Mouse (Mus musculus) liver, embryonic 12.5 days (tissue): ENCODE measurements at regions not wholly inside any gene's neighbourhood (a gene's known extent, or its start where the extent isn't known, plus 50 kb on each side); places are given as distances from the start of the nearest gene placed in this dataset.

Experiments used
- ATAC-seq: fragments of 200-750 bp; cut with Nextera tagmentation; 2 replicates; pipeline ENCODE4 v1.8.0; 2017; ENCODE audit warnings: moderate number of reproducible peaks, mild to moderate bottlenecking, moderate library complexity
- H3K27ac ChIP-seq: fragments of 300-500 bp; sonication (generic); 2 replicates; pipeline ENCODE4 v1.5.1; 2016; ENCODE audit warnings: mild to moderate bottlenecking
- H3K27me3 ChIP-seq: fragments of 300-500 bp; sonication (generic); replicated peaks from 2 replicates; pipeline ENCODE4 v1.6.1; 2016; ENCODE audit warnings: mild to moderate bottlenecking, moderate library complexity
- H3K36me3 ChIP-seq: fragments of 300-500 bp; sonication (generic); 2 replicates; pipeline ENCODE4 v1.6.1; 2016; ENCODE audit warnings: mild to moderate bottlenecking, moderate library complexity
- H3K4me1 ChIP-seq: fragments of 300-500 bp; sonication (generic); 2 replicates; pipeline ENCODE4 v1.6.1; 2016
- H3K4me2 ChIP-seq: fragments of 300-500 bp; sonication (generic); 2 replicates; pipeline ENCODE4 v1.6.1; 2016; ENCODE audit warnings: mild to moderate bottlenecking, moderate library complexity
- H3K4me3 ChIP-seq: fragments of 300-500 bp; sonication (generic); 2 replicates; pipeline ENCODE4 v1.5.1; 2016; ENCODE audit warnings: mild to moderate bottlenecking, moderate library complexity
- H3K9ac ChIP-seq: fragments of 300-500 bp; sonication (generic); 2 replicates; pipeline ENCODE4 v1.6.1; 2016; ENCODE audit warnings: mild to moderate bottlenecking, moderate library complexity
- H3K9me3 ChIP-seq: fragments of 300-500 bp; sonication (generic); replicated peaks from 2 replicates; pipeline ENCODE4 v1.6.1; 2016; ENCODE audit warnings: mild to moderate bottlenecking, moderate library complexity
- WGBS: fragments of 180-500 bp; shearing (Covaris S2); methylation state at CpG from one replicate; pipeline ENCODE4 v1.1.7; 2016; ENCODE audit not compliant: insufficient replicate concordance; 5-methylcytosine and 5-hydroxymethylcytosine counted together

- no peak overlapping the region for H3K4me3 ChIP-seq
- no peak overlapping the region for H3K9ac ChIP-seq
- no peak overlapping the region for H3K4me2 ChIP-seq
- 65% methylated on average over 9 of the region's 9 CpGs for WGBS
- H3K4me1 ChIP-seq: peaks cover 16% of the 10 kb centered on the region
- ATAC-seq: no peak
- H3K9me3 ChIP-seq: no peaks in the 10 kb centered on the region
- no peak overlapping the region for H3K27ac ChIP-seq
- no peaks in the 10 kb centered on the region for H3K27me3 ChIP-seq
- H3K36me3 ChIP-seq: no peaks in the 10 kb centered on the region
Measured at GRCm38 (mm10) chr3:149217916-149218803, 227.8 kb upstream of the Adgrl2 start.

DNA sequence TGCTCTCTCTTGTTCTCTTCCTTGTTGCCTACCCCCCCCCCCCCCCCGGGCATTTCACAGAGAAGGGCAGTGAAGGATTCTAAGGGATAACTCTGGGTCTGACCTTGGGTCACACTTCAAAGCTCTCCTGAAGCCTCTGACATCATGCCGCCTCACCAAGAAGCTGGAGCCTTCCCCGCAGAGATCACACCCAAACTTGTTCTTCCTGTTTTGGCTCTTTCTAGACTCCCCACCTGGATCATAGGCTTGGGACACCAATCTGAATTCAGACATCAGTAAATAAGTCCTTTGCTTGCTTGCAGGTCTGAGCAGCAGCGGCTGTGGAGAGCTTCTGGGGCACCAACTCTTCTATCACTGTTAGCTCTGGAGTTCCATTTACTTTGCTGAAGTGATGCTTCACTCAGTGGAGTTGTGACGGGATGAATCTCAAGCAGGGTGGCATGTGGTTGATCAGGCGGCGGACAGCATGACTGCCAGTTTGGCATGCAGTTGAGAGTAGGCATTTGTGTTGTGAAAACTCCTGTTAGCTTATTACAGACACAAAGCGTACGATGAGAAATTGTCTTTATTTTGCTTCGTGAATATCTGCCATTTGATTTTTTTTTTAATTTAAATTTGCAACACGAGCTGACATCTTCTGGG is 226.5 kb upstream of the Adgrl2 start:
- no peaks in the 10 kb centered on the region for H3K27me3 ChIP-seq
- H3K4me1 ChIP-seq: peaks cover 16% of the 10 kb centered on the region
- no peaks in the 10 kb centered on the region for H3K9me3 ChIP-seq
- H3K9ac ChIP-seq: no peak overlapping the region
- H3K4me2 ChIP-seq: no peak overlapping the region
- no peak overlapping the region for H3K27ac ChIP-seq
- ATAC-seq: no peak
- no peak overlapping the region for H3K4me3 ChIP-seq
- 66% methylated on average over 11 of the region's 11 CpGs for WGBS
- H3K36me3 ChIP-seq: no peaks in the 10 kb centered on the region

GRCm38 (mm10) chr3:149215691-149216090 is 225.3 kb upstream of the Adgrl2 start:
- H3K27ac ChIP-seq: no peak overlapping the region
- peaks cover 11% of the 10 kb centered on the region for H3K4me1 ChIP-seq
- H3K4me3 ChIP-seq: no peak overlapping the region
- no peaks in the 10 kb centered on the region for H3K36me3 ChIP-seq
- 64% methylated on average over 2 of the region's 2 CpGs for WGBS
- no peaks in the 10 kb centered on the region for H3K27me3 ChIP-seq
- H3K4me2 ChIP-seq: no peak overlapping the region
- H3K9ac ChIP-seq: no peak overlapping the region
- no peak for ATAC-seq
- H3K9me3 ChIP-seq: no peaks in the 10 kb centered on the region

- Histone ChIP-seq H3K4me3 (no peak overlapping the region), H3K4me1 (no peaks in the 10 kb centered on the region), H3K4me2 (no peak overlapping the region), H3K27me3 (no peaks in the 10 kb centered on the region), H3K27ac (no peak overlapping the region), H3K9me3 (no peaks in the 10 kb centered on the region), H3K9ac (no peak overlapping the region), H3K36me3 (no peaks in the 10 kb centered on the region)
- WGBS: 70% methylated on average over 7 of the region's 7 CpGs
- no peak for ATAC-seq
Measured at GRCm38 (mm10) chr3:149211909-149212308, 221.6 kb upstream of the Adgrl2 start.

DNA sequence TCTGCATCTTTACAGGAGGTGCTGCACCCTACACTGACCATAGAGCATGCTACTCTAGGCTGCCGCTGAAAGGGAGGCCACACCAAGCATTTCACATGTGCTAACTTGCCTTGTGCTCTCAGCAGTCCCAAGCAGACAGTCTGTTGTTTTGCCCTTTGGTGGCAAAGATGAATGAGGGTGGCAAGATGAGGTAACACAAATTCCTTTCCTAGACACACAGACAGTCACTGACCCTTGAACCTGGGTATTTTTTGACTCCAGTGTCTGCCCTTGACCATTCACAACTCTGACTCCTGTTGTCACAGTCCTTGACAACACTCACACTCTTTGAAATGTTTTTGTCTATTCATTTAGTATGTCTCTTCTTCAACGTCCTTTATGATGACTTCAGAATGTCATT is 218.9 kb upstream of the Adgrl2 start:
- H3K27me3 ChIP-seq: no peaks in the 10 kb centered on the region
- 68% methylated on average over 2 of the region's 2 CpGs for WGBS
- H3K4me2 ChIP-seq: no peak overlapping the region
- no peaks in the 10 kb centered on the region for H3K36me3 ChIP-seq
- no peak overlapping the region for H3K4me3 ChIP-seq
- no peaks in the 10 kb centered on the region for H3K4me1 ChIP-seq
- no peak overlapping the region for H3K27ac ChIP-seq
- no peak for ATAC-seq
- H3K9ac ChIP-seq: no peak overlapping the region
- H3K9me3 ChIP-seq: no peaks in the 10 kb centered on the region

- no peaks in the 10 kb centered on the region for H3K36me3 ChIP-seq
- H3K9me3 ChIP-seq: no peaks in the 10 kb centered on the region
- no peaks in the 10 kb centered on the region for H3K4me1 ChIP-seq
- H3K4me2 ChIP-seq: no peak overlapping the region
- ATAC-seq: no peak
- no peak overlapping the region for H3K9ac ChIP-seq
- no peaks in the 10 kb centered on the region for H3K27me3 ChIP-seq
- WGBS: 61% methylated on average over 5 of the region's 5 CpGs
- H3K4me3 ChIP-seq: no peak overlapping the region
- H3K27ac ChIP-seq: no peak overlapping the region
Measured at GRCm38 (mm10) chr3:149203451-149203850, 213.1 kb upstream of the Adgrl2 start.

- no peak for ATAC-seq
- WGBS: 68% methylated on average over 8 of the region's 8 CpGs
- no peaks in the 10 kb centered on the region for H3K27me3 ChIP-seq
- no peak overlapping the region for H3K4me2 ChIP-seq
- H3K27ac ChIP-seq: no peak overlapping the region
- no peaks in the 10 kb centered on the region for H3K4me1 ChIP-seq
- no peak overlapping the region for H3K4me3 ChIP-seq
- no peaks in the 10 kb centered on the region for H3K9me3 ChIP-seq
- no peaks in the 10 kb centered on the region for H3K36me3 ChIP-seq
- no peak overlapping the region for H3K9ac ChIP-seq
Measured at GRCm38 (mm10) chr3:149196477-149197185, 206.3 kb upstream of the Adgrl2 start.

DNA sequence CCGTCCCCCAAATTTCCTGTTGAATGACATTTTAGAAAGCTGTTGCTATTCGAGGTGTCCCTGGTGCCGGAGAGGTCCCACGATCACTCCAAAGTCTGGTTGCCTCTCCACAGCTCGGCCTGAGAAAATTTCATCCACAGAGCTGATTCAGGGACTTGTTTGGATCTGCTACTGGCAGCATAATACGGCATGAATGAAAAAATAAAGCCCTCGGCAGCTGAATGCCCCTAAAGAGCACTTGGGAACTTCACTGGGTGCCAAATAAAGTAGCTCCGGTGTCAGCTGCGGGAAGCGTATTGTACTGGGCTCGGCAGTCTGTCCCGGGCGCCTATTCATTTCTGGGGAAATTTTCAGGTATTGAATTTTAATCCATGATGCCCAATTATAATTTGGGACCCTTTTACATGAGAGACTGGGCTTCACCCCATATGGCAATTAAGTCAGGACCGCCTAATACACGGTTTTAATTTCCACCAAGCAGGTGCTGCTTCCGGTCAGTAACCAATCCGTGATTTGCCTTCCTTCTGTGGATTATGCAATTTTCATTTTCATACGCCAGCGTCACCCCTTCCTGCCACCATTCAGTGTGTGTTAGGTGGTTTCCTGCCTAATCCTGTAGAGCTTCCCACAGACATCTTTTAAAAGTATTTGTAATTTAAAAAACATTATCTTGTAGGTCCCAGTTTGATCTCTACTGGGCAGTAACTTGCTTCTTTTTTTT is 200.7 kb upstream of the Adgrl2 start:
- H3K27me3 ChIP-seq: no peaks in the 10 kb centered on the region
- H3K27ac ChIP-seq: no peak overlapping the region
- no peak overlapping the region for H3K9ac ChIP-seq
- H3K4me3 ChIP-seq: no peak overlapping the region
- no peak for ATAC-seq
- H3K4me1 ChIP-seq: no peaks in the 10 kb centered on the region
- no peaks in the 10 kb centered on the region for H3K36me3 ChIP-seq
- WGBS: 75% methylated on average over 19 of the region's 19 CpGs
- H3K4me2 ChIP-seq: no peak overlapping the region
- no peaks in the 10 kb centered on the region for H3K9me3 ChIP-seq

GRCm38 (mm10) chr3:149184136-149184551 is 193.8 kb upstream of the Adgrl2 start:
- H3K4me2 ChIP-seq: peak overlapping the region; percentile 43
- ATAC-seq: peak; percentile 75
- 0 out of 2 replicates have a peak, but pooled peaks cover 10% of the 10 kb centered on the region for H3K4me1 ChIP-seq
- no peak overlapping the region for H3K4me3 ChIP-seq
- H3K9me3 ChIP-seq: no peaks in the 10 kb centered on the region
- no peak overlapping the region for H3K27ac ChIP-seq
- no peaks in the 10 kb centered on the region for H3K36me3 ChIP-seq
- H3K27me3 ChIP-seq: no peaks in the 10 kb centered on the region
- no peak overlapping the region for H3K9ac ChIP-seq
- 12% methylated on average over 12 of the region's 12 CpGs for WGBS

DNA sequence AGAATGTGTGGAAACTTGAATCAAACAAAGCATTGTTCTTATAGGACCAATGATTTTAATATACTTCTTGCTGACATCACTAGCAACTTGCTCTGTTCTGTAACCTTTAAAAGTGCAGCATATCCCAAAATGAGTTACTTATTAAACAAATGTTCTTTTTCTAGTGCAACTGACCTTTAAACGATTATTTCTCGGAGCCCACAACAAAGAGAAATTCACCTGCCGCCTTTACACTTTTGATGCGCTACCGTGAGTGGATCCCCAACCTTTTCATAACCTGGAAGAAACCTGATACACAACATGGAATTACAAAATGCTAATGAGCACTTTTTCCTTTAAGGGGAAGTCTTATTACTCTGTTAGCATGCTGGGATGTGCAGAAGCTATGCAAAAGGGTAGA is 191.7 kb upstream of the Adgrl2 start:
- Histone ChIP-seq H3K27me3 (no peaks in the 10 kb centered on the region), H3K4me3 (no peak overlapping the region), H3K4me1 (0 out of 2 replicates have a peak, but pooled peaks cover 10% of the 10 kb centered on the region), H3K9ac (no peak overlapping the region), H3K27ac (no peak overlapping the region), H3K4me2 (no peak overlapping the region), H3K36me3 (no peaks in the 10 kb centered on the region), H3K9me3 (no peaks in the 10 kb centered on the region)
- 78% methylated on average over 5 of the region's 5 CpGs for WGBS
- ATAC-seq: no peak

DNA sequence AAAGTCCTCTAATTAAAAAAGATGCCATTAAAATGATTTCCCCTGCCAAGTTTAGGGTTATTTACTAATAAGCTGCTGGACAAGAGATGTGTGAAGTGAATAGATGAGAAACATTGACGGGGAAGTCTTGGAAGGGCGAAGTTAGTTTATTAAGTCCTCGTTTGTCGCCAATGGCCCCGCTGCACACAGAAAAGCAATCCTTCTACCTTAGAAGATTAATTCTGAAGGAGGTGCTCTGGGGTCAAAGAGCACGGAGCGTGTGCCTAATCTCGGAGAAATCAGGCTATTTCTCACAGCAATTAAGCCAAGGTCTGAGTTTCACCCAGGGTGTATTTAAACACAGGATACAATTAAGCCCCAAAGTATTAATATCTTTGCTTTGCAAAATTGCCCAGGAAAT is 189.8 kb upstream of the Adgrl2 start:
- no peak overlapping the region for H3K4me2 ChIP-seq
- 0 out of 2 replicates have a peak, but pooled peaks cover 10% of the 10 kb centered on the region for H3K4me1 ChIP-seq
- ATAC-seq: no peak
- no peaks in the 10 kb centered on the region for H3K36me3 ChIP-seq
- no peaks in the 10 kb centered on the region for H3K9me3 ChIP-seq
- WGBS: 72% methylated on average over 8 of the region's 8 CpGs
- no peak overlapping the region for H3K4me3 ChIP-seq
- H3K27ac ChIP-seq: no peak overlapping the region
- H3K27me3 ChIP-seq: no peaks in the 10 kb centered on the region
- H3K9ac ChIP-seq: no peak overlapping the region
